In genomic region chr1:132012861-132013260, GRCm38 (mm10) we compare ENCODE assay signal across 27 mouse cellular contexts. TPM values are rescaled to one million over a fixed set of nuclear protein-coding genes. Genes with fewer than 3 reads are reported as not detected.
DNase-seq lines count a peak whose midpoint lies in the region; ATAC-seq and TF ChIP-seq lines count a peak whose summit lies in the region.
"Had no signal": no experiment of that assay in that cellular context is flagged by ENCODE, and none has a peak within 500 bp of the region (broad histone marks: within the 10 kb centered on the region; RNA-seq: fewer than 3 reads in every experiment).

No protein-coding gene starts in this region.

- H3K27ac ChIP-seq in CH12.LX (ENCODE audit: insufficient read depth, low read depth): peak overlapping the region; percentile 100
- no peak overlapping the region for H3K27ac ChIP-seq in intestine, embryonic 15.5 days
- H3K27ac ChIP-seq: heart, embryonic 15.5 days; hindbrain, embryonic 10.5 days; hindbrain, embryonic 13.5 days had no signal

- in situ Hi-C loops in CH12.LX (cut with MboI; ENCODE audit: low pct_ligation_motif_present, low pct_unique_long_range_greater_than_20kb, low sequenced_read_pairs): no loop called here

- TF ChIP-seq EP300 in CH12.LX (IDR thresholded peaks at IDR 0.05; ENCODE audit: low read length): no peak

- peak overlapping the region; percentile 95 for H3K4me2 ChIP-seq in CH12.LX (ENCODE audit: insufficient read depth, low read depth, poor library complexity, severe bottlenecking)
- H3K4me2 ChIP-seq in intestine, embryonic 15.5 days (replicated peaks): no peak overlapping the region
- H3K4me2 ChIP-seq: heart, embryonic 12.5 days; heart, embryonic 15.5 days; hindbrain, embryonic 13.5 days had no signal

- peak overlapping the region; percentile 24 to 77 (median 30) for H3K4me3 ChIP-seq in CH12.LX (replicated peaks in 1 of 3; ENCODE audit: low read depth in 2 of 3, low read length in 2 of 3, poor library complexity in 1 of 3)
- H3K4me3 ChIP-seq in intestine, embryonic 15.5 days (replicated peaks): no peak overlapping the region
- H3K4me3 ChIP-seq: heart, embryonic 12.5 days; heart, embryonic 15.5 days; hindbrain, embryonic 10.5 days; hindbrain, embryonic 13.5 days had no signal

- 84% methylated on average over 8 of the region's 8 CpGs for WGBS in intestine, embryonic 15.5 days

- dilution Hi-C loops in CH12.LX (cut with MboI; ENCODE audit: extremely low pct_ligation_motif_present, extremely low pct_unique_long_range_greater_than_20kb, low sequenced_read_pairs): no loop called here

- no peak for ATAC-seq in intestine, embryonic 15.5 days
- ATAC-seq: activated CD4-positive, CD25-positive, alpha-beta regulatory T cell, adult 4 months; CD4-positive, CD25-positive, alpha-beta regulatory T cell, adult 4 months; forebrain, embryonic 14.5 days; hindbrain, embryonic 16.5 days had no signal

- peaks cover 29 to 42% of the 10 kb centered on the region in 2 experiments for H3K36me3 ChIP-seq in CH12.LX (replicated peaks in 1 of 2; ENCODE audit: control insufficient read depth in 1 of 2, insufficient read depth in 1 of 2, low read length in 1 of 2)
- peaks cover 3% of the 10 kb centered on the region for H3K36me3 ChIP-seq in intestine, embryonic 15.5 days

- H3K4me1 ChIP-seq in CH12.LX (ENCODE audit: control insufficient read depth in 1 of 2, insufficient read depth in 2 of 2): peaks cover 8 to 33% of the 10 kb centered on the region in 2 experiments
- peaks cover 11% of the 10 kb centered on the region for H3K4me1 ChIP-seq in intestine, embryonic 15.5 days (replicated peaks)

- peak overlapping the region; percentile 77 for H3K9ac ChIP-seq in CH12.LX (ENCODE audit: insufficient read depth, low read depth)
- no peak overlapping the region for H3K9ac ChIP-seq in intestine, embryonic 15.5 days
- H3K9ac ChIP-seq: heart, embryonic 12.5 days; heart, embryonic 15.5 days; hindbrain, embryonic 13.5 days had no signal

- TF ChIP-seq POLR2A in CH12.LX (IDR thresholded peaks at IDR 0.05; ENCODE audit: low read depth, low read length): no peak

- H3K27me3 ChIP-seq in CH12.LX (replicated peaks): no peaks in the 10 kb centered on the region
- no peaks in the 10 kb centered on the region for H3K27me3 ChIP-seq in intestine, embryonic 15.5 days (replicated peaks)
- H3K27me3 ChIP-seq: heart, embryonic 12.5 days; heart, embryonic 15.5 days; hindbrain, embryonic 13.5 days had no signal

- DNase-seq in layer of hippocampus, adult 18-20 months (ENCODE audit: low spot score in 2 of 2): peak; percentile 35 to 67
- DNase-seq in layer of hippocampus, adult 9-10 months (ENCODE audit: low spot score): no peak
- DNase-seq in CH12.LX (ENCODE audit: extremely low read depth): no peak
- peak; percentile 24 for DNase-seq in brain, adult 2 months (ENCODE audit: low read depth, low spot score)
- DNase-seq in layer of hippocampus, adult 9-11 months: peak; percentile 54
- no peak for DNase-seq in cerebellum, adult 9-11 months
- no peak for DNase-seq in liver
- DNase-seq: adrenal gland, adult 8-10 months; adrenal gland, postnatal 25 days; cerebellum, adult 11 months; cerebellum, adult 2 months; cerebellum, postnatal 10 days; cerebellum, postnatal 36 days; embryo, embryonic 11 days; gastrocnemius, postnatal 25 days; heart, adult 18-20 months; heart, postnatal 10 days; heart, postnatal 36 days had no signal

- peaks cover 4% of the 10 kb centered on the region for H3K9me3 ChIP-seq in CH12.LX (replicated peaks; ENCODE audit: low read length)
- H3K9me3 ChIP-seq in intestine, embryonic 15.5 days: no peaks in the 10 kb centered on the region
- H3K9me3 ChIP-seq: heart, embryonic 12.5 days; heart, embryonic 15.5 days; hindbrain, embryonic 10.5 days; hindbrain, embryonic 13.5 days had no signal

- TF ChIP-seq CTCF in CH12.LX (conservative IDR thresholded peaks at IDR 0.05 in 1 of 2, IDR thresholded peaks at IDR 0.05 in 1 of 2; ENCODE audit: low read depth in 2 of 2, low read length in 2 of 2): no peak

- no peak for TF ChIP-seq RAD21 in CH12.LX (IDR thresholded peaks at IDR 0.05; ENCODE audit: low read depth, low read length)

- peaks cover 82% of the 10 kb centered on the region for H3K79me2 ChIP-seq in CH12.LX (replicated peaks; ENCODE audit: control insufficient read depth, extremely low read depth, insufficient read depth, poor library complexity, severe bottlenecking)

TF ChIP-seq in CH12.LX, 34 proteins besides CTCF, POLR2A, EP300 and RAD21:
- TF ChIP-seq ZKSCAN1 (IDR thresholded peaks at IDR 0.05; ENCODE audit: borderline replicate concordance, low read depth, low read length) (no peak), JUN (IDR thresholded peaks at IDR 0.05; ENCODE audit: insufficient read depth, low read depth, low read length) (no peak), JUND (conservative IDR thresholded peaks at IDR 0.05; ENCODE audit: low read depth, low read length) (no peak), MAFK (IDR thresholded peaks at IDR 0.05; ENCODE audit: insufficient replicate concordance, low read length) (no peak), TCF12 (IDR thresholded peaks at IDR 0.05; ENCODE audit: low read depth, low read length) (no peak)
TF ChIP-seq in CH12.LX: peak in this region for 0.

RNA-seq across cellular contexts. Expression of gene Elk4, which starts 5.5 kb away (rescaled TPM):
- total RNA-seq in layer of hippocampus, adult 18-20 months (2021): 10 to 100 TPM; 55.3 to 64.3 TPM
- 18.9 and 21.0 TPM in 2 replicates for total RNA-seq in CH12.LX (2012; rRNA removed)
- total RNA-seq in CH12.LX (2014; rRNA removed): 12.8 and 16.8 TPM in 2 replicates
- 16.1 and 17.4 TPM in 2 replicates for polyA plus RNA-seq in CH12.LX (2012; ENCODE audit: insufficient read length, low read depth)
- polyA plus RNA-seq in intestine, embryonic 15.5 days (2015; fragmentation: Nextera tagmentation; extraction: Ambion mirVana): 15.2 and 16.0 TPM in 2 replicates

RNA-seq across cellular contexts. Expression of gene Slc45a3, which starts 50.1 kb away (rescaled TPM):
- under 1 TPM; 0.72 to 0.89 TPM for total RNA-seq in layer of hippocampus, adult 18-20 months (2021)
- total RNA-seq in CH12.LX (2012; rRNA removed) (0.47 and 0.55 TPM in 2 replicates), CH12.LX (2014; rRNA removed) (0.11 and 0.16 TPM in 2 replicates)
- polyA plus RNA-seq in CH12.LX (2012; ENCODE audit: insufficient read length, low read depth): 0.15 and 0.20 TPM in 2 replicates
- 2.8 and 3.6 TPM in 2 replicates for polyA plus RNA-seq in intestine, embryonic 15.5 days (2015; fragmentation: Nextera tagmentation; extraction: Ambion mirVana)
- polyA plus RNA-seq: activated CD4-positive, CD25-positive, alpha-beta regulatory T cell, adult 4 months had no signal

RNA-seq across cellular contexts. Expression of gene Mfsd4a, which starts 55.0 kb away (rescaled TPM):
- 10 to 100 TPM; 66.4 to 79.3 TPM for total RNA-seq in layer of hippocampus, adult 18-20 months (2021)
- total RNA-seq in CH12.LX (2012; rRNA removed): 5.2 and 5.6 TPM in 2 replicates
- 0.81 and 1.4 TPM in 2 replicates for total RNA-seq in CH12.LX (2014; rRNA removed)
- polyA plus RNA-seq in CH12.LX (2012; ENCODE audit: insufficient read length, low read depth): 11.8 and 13.0 TPM in 2 replicates
- polyA plus RNA-seq in intestine, embryonic 15.5 days (2015; fragmentation: Nextera tagmentation; extraction: Ambion mirVana): 8.7 and 10.3 TPM in 2 replicates

Comparison
In these comparisons a context has a peak if more than half of its experiments do, and no peak if none do; other contexts are left out.
1. DNase-seq: peak in layer of hippocampus, adult 18-20 months (2 of 2), brain, adult 2 months (single experiment) and layer of hippocampus, adult 9-11 months (single experiment); none in layer of hippocampus, adult 9-10 months (single experiment), CH12.LX (single experiment), cerebellum, adult 9-11 months (single experiment) and liver (single experiment).
2. RNA of gene Mfsd4a, which starts 55.0 kb away (total RNA-seq): 66.4 to 79.3 TPM in layer of hippocampus, adult 18-20 months; 0.81 to 5.6 TPM in CH12.LX; every median in the first group is over 10 times any median in the second.